Mouse (Mus musculus) lung, postnatal 0 days (tissue): ENCODE measurements at regions not wholly inside any gene's neighbourhood (a gene's known extent, or its start where the extent isn't known, plus 50 kb on each side); places are given as distances from the start of the nearest gene placed in this dataset.

Source experiments
- CTCF ChIP-seq: IDR thresholded peaks from 2 replicates; pipeline ENCODE4 v1.5.1; 2016; ENCODE audit warnings: antibody characterized with exemption, mild to moderate bottlenecking
- EP300 ChIP-seq: IDR thresholded peaks from 2 replicates; pipeline ENCODE4 v1.6.1; 2016; ENCODE audit warnings: antibody characterized with exemption, mild to moderate bottlenecking, control low read depth

DNA sequence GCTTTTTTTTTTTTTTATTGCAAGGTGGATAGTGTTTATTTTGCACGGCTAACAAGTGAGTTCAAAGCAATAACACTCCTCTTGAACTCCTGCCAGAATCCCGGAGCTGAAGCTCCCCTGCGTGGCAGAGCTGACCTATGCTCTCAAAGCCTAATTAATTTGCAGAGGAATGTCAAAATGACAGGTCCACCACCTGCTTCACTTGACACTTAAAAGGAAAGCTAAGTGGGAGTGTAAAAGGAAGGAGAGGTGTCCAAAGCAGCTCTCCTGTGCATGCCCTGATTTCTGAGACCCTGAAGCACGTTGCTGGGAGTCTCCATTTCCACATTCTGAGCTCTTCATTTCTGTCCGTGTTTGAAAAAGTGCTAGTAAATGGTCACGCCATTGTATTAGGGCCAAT, 80.8 kb downstream of the Spry2 start:
- TF ChIP-seq EP300 (0 out of 2 replicates have a peak, but pooled peaks have one; percentile 13), CTCF (no peak)
